Mouse (Mus musculus) hindbrain, postnatal 0 days (tissue): ENCODE data around the gene Ptprk. TPM values are rescaled to one million over a fixed set of nuclear protein-coding genes. Genes with fewer than 3 reads are reported as not detected.

ENCODE experiments used
- ATAC-seq: fragments of 200-750 bp; cut with Nextera tagmentation; 2 replicates; pipeline ENCODE4 v1.8.0; 2017; ENCODE audit warnings: mild to moderate bottlenecking, moderate TSS enrichment, moderate library complexity
- DNase-seq: peaks from one replicate; pipeline ENCODE4 v3.0.0-alpha.2; 2015; ENCODE audit warnings: low spot score
- H3K27ac ChIP-seq: fragments of 300-500 bp; sonication (generic); 2 replicates; pipeline ENCODE4 v1.5.1; 2014; ENCODE audit warnings: mild to moderate bottlenecking
- H3K27me3 ChIP-seq: fragments of 300-500 bp; sonication (generic); 2 replicates; pipeline ENCODE4 v1.6.1; 2014; ENCODE audit warnings: low read length, mixed read lengths; ENCODE audit not compliant: insufficient read depth
- H3K36me3 ChIP-seq: fragments of 300-500 bp; sonication (generic); 2 replicates; pipeline ENCODE4 v1.6.1; 2014; ENCODE audit warnings: low read length, mixed read lengths; ENCODE audit not compliant: insufficient read depth
- H3K4me1 ChIP-seq: fragments of 300-500 bp; sonication (generic); 2 replicates; pipeline ENCODE4 v1.6.1; 2014; ENCODE audit warnings: antibody characterized with exemption, low read length, mixed read lengths; ENCODE audit not compliant: insufficient read depth
- H3K4me2 ChIP-seq: fragments of 300-500 bp; sonication (generic); 2 replicates; pipeline ENCODE4 v1.6.1; 2014; ENCODE audit warnings: low read depth, mild to moderate bottlenecking, low read length, moderate library complexity, mixed read lengths
- H3K4me3 ChIP-seq: fragments of 300-500 bp; sonication (generic); 2 replicates; pipeline ENCODE4 v1.5.1; 2014; ENCODE audit warnings: low read length
- H3K9ac ChIP-seq: fragments of 300-500 bp; sonication (generic); replicated peaks from 2 replicates; pipeline ENCODE4 v1.6.1; 2014; ENCODE audit warnings: mild to moderate bottlenecking, low read length, moderate library complexity, mixed read lengths
- H3K9me3 ChIP-seq: fragments of 300-500 bp; sonication (generic); 2 replicates; pipeline ENCODE4 v1.6.1; 2016; ENCODE audit warnings: low read length, mixed read lengths
- CTCF ChIP-seq: IDR thresholded peaks from 2 replicates; pipeline ENCODE4 v1.5.1; 2016; ENCODE audit warnings: antibody characterized with exemption, control low read depth, low read depth
- WGBS: fragments of 180-500 bp; shearing (Covaris S2); extraction: QIAGEN DNeasy Blood & Tissue Kit; methylation state at CpG from one replicate; pipeline ENCODE4 v1.1.7; 2014; 5-methylcytosine and 5-hydroxymethylcytosine counted together
- polyA plus RNA-seq: library from polyadenylated mRNA; unstranded; fragments of >200 nt; fragmentation: Nextera tagmentation; extraction: Ambion mirVana; gene quantifications from 2 replicates; pipeline ENCODE4 v1.2.1, GENCODE M21; 2015
- total RNA-seq: library from RNA; depleted of rRNA; stranded (reverse); fragments of >200 nt; gene quantifications from 2 replicates; pipeline ENCODE4 v1.2.3, GENCODE M21; 2014

The Ptprk gene
- total and polyA plus RNA-seq, 2 experiments from 2014 or later: 23.5 to 49.5 TPM

GRCm38 (mm10) chr10:28262159-28262558 lies 187.5 kb downstream of the Ptprk start:
- Histone ChIP-seq H3K9me3 (no peaks in the 10 kb centered on the region), H3K4me2 (no peak overlapping the region), H3K4me3 (no peak overlapping the region), H3K27ac (no peak overlapping the region), H3K4me1 (no peaks in the 10 kb centered on the region), H3K27me3 (no peaks in the 10 kb centered on the region), H3K9ac (no peak overlapping the region), H3K36me3 (no peaks in the 10 kb centered on the region)
- TF ChIP-seq CTCF: no peak
- DNase-seq (no peak), ATAC-seq (no peak)
- 89% methylated on average over 3 of the region's 3 CpGs for WGBS

- WGBS: 89% methylated on average over 2 of the region's 2 CpGs
- ATAC-seq: no peak
- H3K4me1 ChIP-seq: no peaks in the 10 kb centered on the region
Measured at GRCm38 (mm10) chr10:28263546-28263945, 188.9 kb downstream of the Ptprk start.

DNA sequence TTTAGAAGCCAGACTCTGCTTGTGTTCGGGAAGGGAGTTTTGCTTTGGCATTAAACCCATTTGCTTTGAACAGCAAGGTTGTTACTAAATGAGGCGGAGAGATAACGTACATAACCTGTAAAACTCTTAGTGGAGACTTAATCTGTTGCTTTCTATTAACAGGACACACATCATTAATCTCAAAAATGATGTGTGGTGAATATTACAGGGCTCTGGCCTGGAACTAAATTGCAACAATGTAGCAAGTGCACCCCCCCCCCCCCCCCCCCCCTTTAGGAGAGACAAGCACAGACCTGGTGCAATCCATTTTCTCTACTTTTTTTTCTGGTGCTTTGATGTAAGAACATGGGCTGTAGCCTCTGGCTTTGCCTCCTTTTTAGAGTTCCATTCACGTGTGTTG lies 195.7 kb downstream of the Ptprk start:
- Histone ChIP-seq H3K4me3 (no peak overlapping the region), H3K9ac (no peak overlapping the region), H3K4me1 (no peaks in the 10 kb centered on the region), H3K27ac (no peak overlapping the region), H3K4me2 (no peak overlapping the region), H3K36me3 (no peaks in the 10 kb centered on the region), H3K27me3 (no peaks in the 10 kb centered on the region), H3K9me3 (no peaks in the 10 kb centered on the region)
- TF ChIP-seq CTCF: no peak
- DNase-seq (no peak), ATAC-seq (no peak)
- 78% methylated on average over 4 of the region's 4 CpGs for WGBS

More at GRCm38 (mm10) chr10:28263546-28263945, 188.9 kb downstream of the Ptprk start:
- no peak for DNase-seq
- Histone ChIP-seq H3K27me3 (no peaks in the 10 kb centered on the region), H3K36me3 (no peaks in the 10 kb centered on the region), H3K9ac (no peak overlapping the region), H3K27ac (no peak overlapping the region), H3K4me3 (no peak overlapping the region), H3K4me2 (no peak overlapping the region), H3K9me3 (no peaks in the 10 kb centered on the region)
- no peak for TF ChIP-seq CTCF

DNA sequence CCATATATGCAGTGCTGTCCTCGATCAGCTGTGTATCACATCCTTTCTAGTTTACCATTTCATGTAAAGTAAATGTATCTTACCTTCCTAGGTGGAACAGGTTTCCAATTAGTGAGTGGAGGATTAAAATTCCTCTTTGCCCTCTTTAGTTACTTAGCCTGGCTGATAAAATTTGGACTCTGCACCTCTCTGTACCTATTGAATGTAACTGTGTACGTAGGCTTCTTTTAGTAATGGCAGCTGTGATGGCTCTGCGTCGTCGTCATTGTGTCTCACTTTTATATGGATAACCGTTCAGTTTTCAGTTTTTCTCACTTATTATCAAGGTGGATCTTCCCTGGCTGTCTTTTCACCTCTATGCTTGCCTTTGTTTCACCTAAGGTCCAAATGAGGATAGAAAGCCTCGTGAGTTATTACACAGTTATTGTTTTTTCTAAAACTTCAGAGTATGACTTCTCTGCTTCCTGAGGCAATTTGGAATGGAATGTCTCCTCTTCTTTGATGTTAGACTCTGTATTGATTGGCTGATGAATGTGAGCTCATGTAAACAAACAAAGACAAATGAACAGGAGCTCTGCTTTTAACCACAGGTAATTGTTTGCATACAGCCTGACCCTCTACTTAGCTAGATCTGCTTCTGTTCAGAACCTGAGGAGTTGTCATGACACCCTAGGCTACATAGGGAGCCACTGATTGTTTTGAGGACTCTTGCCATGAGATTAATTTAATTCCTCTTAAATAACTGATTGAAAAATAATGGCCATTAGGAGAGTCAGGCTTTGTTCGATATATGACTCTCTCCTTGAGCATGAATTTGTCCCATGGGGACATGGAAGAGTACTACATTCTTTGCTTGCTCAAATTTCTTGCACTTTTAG lies 197.3 kb downstream of the Ptprk start:
- Histone ChIP-seq H3K4me1 (no peaks in the 10 kb centered on the region), H3K9me3 (no peaks in the 10 kb centered on the region), H3K9ac (no peak overlapping the region), H3K36me3 (no peaks in the 10 kb centered on the region), H3K27ac (no peak overlapping the region), H3K27me3 (no peaks in the 10 kb centered on the region), H3K4me3 (no peak overlapping the region), H3K4me2 (no peak overlapping the region)
- 87% methylated on average over 8 of the region's 8 CpGs for WGBS
- no peak for DNase-seq
- no peak for ATAC-seq
- no peak for TF ChIP-seq CTCF

DNA sequence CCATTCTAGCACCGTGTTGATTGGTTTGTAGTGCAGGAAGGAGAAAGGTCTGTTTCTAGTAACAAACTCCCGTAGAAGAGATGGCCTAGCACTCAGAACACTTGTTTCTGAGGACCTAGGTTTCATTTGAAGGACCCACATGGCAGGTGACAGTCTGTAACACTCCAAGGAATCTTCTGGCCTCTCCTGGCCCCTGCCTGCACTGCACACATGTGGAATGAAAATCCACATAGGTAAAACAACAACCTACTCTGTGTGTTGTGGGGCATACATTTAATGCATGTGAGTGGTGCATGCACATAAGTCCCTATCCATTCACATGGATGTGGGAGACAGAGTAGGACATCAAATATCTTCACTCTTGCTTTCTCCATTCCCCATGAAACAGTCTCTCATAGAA lies 204.1 kb downstream of the Ptprk start:
- no peak overlapping the region for H3K4me2 ChIP-seq
- WGBS: 95% methylated on average over 2 of the region's 2 CpGs

GRCm38 (mm10) chr10:28297531-28297930 lies 222.9 kb downstream of the Ptprk start:
- H3K36me3 ChIP-seq: no peaks in the 10 kb centered on the region
- no peak overlapping the region for H3K9ac ChIP-seq
- H3K9me3 ChIP-seq: no peaks in the 10 kb centered on the region
- no peak overlapping the region for H3K4me2 ChIP-seq
- no peaks in the 10 kb centered on the region for H3K4me1 ChIP-seq
- DNase-seq: no peak
- H3K27ac ChIP-seq: no peak overlapping the region
- H3K4me3 ChIP-seq: no peak overlapping the region
- no peak for TF ChIP-seq CTCF
- H3K27me3 ChIP-seq: no peaks in the 10 kb centered on the region
- no peak for ATAC-seq
- 24% methylated on average over 1 of the region's 1 CpGs for WGBS

More for the DNA sequence above, 204.1 kb downstream of the Ptprk start:
- ATAC-seq (no peak), DNase-seq (no peak)
- no peaks in the 10 kb centered on the region for H3K36me3 ChIP-seq
- no peaks in the 10 kb centered on the region for H3K4me1 ChIP-seq
- H3K4me3 ChIP-seq: no peak overlapping the region
- no peak overlapping the region for H3K27ac ChIP-seq
- H3K9me3 ChIP-seq: no peaks in the 10 kb centered on the region
- TF ChIP-seq CTCF: no peak
- no peak overlapping the region for H3K9ac ChIP-seq
- no peaks in the 10 kb centered on the region for H3K27me3 ChIP-seq

- H3K9me3 ChIP-seq: no peaks in the 10 kb centered on the region
- no peaks in the 10 kb centered on the region for H3K27me3 ChIP-seq
- no peak overlapping the region for H3K4me3 ChIP-seq
- no peaks in the 10 kb centered on the region for H3K36me3 ChIP-seq
- no peak for TF ChIP-seq CTCF
- no peaks in the 10 kb centered on the region for H3K4me1 ChIP-seq
- WGBS: 74% methylated on average over 4 of the region's 4 CpGs
- no peak overlapping the region for H3K4me2 ChIP-seq
- H3K27ac ChIP-seq: no peak overlapping the region
- H3K9ac ChIP-seq: no peak overlapping the region
- ATAC-seq (no peak), DNase-seq (no peak)
Measured at GRCm38 (mm10) chr10:28299207-28299606, 224.6 kb downstream of the Ptprk start.
